Mouse (Mus musculus) activated CD4-positive, CD25-positive, alpha-beta regulatory T cell, adult 4 months (primary cell): Measurements from ENCODE around the gene Ctcfl. TPM values are rescaled to one million over a fixed set of nuclear protein-coding genes. Genes with fewer than 3 reads are reported as not detected.

Experiments
- ATAC-seq: one replicate; pipeline ENCODE4 v1.8.0; 2017
- polyA plus RNA-seq, 2 experiments: library from polyadenylated mRNA; unstranded; fragments of 100-300 nt; shearing (Covaris generic); gene quantifications; one replicate each; pipeline ENCODE4 v1.2.1; 2017

The Ctcfl gene
- polyA plus RNA-seq, 2 experiments from 2014 or later: 0.17 TPM; not detected in 1

DNA sequence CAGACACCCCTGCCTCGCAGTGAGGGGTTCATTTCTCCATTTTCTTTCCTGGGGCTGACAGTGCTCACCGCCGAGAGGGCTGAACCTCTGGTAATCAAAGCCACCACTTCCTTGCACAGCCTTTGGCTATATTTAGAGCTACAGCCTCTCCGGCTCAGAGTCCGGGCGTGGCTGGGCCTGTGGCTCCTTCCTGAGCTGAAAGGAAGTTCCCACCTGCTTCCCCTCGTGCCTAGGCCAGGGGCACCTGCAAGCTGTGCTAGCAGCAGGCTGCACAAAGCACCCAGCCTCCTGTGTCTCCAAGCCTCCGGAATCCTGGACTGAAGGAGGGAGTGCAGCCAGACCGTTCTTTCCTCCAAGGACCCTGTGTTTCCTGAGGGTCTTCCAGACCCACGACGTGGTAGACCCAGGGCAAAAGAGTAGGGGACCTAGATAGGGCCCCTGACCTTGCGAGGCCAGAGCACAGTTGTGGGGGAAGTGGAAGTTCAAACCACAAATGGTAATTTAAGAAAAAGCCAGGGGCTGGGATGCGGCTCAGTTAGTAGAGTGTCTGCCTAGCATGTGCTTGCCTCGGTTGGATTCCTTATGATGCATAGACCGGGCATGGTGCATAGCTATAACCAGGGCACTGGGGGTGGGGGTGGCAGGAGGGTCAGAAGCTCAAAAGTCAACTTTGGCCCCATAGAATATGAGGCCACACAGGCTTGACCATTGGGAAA is 72.6 kb downstream of the Ctcfl start:
- ATAC-seq: peak; percentile 88

DNA sequence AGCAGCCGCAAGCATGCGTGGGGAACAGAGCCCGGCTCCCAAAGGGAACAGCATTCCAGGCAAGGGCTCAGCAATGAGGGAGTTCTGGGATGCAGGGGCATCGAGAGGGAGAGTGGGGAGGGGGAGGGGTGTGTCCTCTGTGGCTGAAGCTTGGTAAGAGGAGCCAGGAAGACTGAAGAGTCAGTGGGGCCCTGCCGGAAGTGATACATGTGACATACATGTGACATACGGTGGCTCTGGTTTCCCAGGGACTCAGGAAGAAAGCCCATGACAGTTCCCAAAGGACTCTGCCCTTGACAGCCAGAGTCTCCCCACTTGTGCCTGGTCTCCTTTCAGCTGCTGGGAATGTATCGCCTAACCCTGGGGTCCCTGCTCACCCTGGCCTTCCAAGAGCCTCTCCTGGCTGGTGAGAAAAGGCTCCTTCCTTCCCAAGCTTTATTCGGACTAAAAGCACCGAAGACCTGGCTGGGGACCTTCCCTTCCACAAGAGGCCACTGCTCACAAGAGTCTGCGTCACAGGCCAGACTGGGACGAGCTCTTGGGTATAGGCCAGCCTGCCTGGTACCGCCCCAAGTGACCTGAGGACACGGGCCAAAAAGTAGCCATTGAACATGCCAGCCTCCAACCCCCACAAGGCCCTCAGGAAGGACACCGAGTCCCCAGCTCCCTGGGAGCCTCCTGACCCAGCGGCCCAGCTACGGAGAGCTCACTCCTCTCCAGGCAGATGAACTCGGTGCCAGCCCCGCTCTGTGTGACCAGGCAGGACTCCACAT is 74.9 kb downstream of the Ctcfl start:
- no peak for ATAC-seq

Other genes with a start within 250 kb of the Ctcfl start
- 10 to 100 TPM; 11.5 to 17.0 TPM for gene Bmp7, start 179.2 kb downstream of the Ctcfl start, polyA plus RNA-seq
- 1 to 10 TPM; 3.5 to 5.2 TPM for gene Spo11, start 141.8 kb downstream of the Ctcfl start, polyA plus RNA-seq
- gene Rae1, start 119.4 kb downstream of the Ctcfl start, polyA plus RNA-seq: 10 to 100 TPM; 54.5 to 63.6 TPM
- 100 to 1,000 TPM; 154 to 186 TPM for gene Rbm38, start 99.0 kb downstream of the Ctcfl start, polyA plus RNA-seq
- gene Pck1, start 33.5 kb upstream of the Ctcfl start, polyA plus RNA-seq: not detected
- gene Zbp1, start 99.4 kb upstream of the Ctcfl start, polyA plus RNA-seq: 100 to 1,000 TPM; 118 to 141 TPM
- gene Pmepa1, start 157.0 kb upstream of the Ctcfl start, polyA plus RNA-seq: 10 to 100 TPM in 1 of 2 experiments, 1 to 10 TPM in 1; 8.8 to 12.2 TPM